Mouse (Mus musculus): Measurements from ENCODE around the gene Olfr324.
A peak's percentile ranks its signal among the peaks of the same experiment; 100 is the strongest.

Gene Olfr324

DNA sequence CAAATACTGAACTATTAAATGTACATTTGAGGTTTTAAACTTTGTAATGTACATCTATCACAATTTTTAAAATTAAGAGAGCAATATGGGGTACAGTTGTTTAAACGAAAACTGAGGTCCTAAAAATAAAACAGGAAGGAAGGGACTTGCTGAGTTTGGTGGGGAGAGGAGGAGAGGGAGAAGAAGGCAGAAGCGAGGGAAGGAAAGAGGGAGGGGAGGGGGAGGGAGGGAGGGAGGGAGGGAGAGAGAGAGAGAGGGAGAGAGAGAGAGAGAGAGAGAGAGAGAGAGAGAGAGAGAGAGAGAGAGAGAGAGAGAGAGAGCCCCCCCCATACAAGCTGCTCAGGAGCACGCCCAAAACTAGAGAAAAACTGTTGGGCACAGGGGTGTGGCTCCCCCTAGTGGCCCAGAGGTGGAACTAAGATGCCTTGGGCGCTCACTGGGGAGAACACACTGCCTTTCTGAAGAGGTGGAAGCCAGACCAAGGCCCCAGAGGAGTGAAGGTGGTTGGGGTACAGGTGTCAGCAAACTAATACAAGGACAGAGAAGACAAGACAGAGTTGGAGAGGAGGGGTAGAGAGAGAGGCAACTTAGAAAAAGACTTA, 41.6 kb downstream of the Olfr324 start:
- peak; percentile 13 to 28 for DNase-seq

DNA sequence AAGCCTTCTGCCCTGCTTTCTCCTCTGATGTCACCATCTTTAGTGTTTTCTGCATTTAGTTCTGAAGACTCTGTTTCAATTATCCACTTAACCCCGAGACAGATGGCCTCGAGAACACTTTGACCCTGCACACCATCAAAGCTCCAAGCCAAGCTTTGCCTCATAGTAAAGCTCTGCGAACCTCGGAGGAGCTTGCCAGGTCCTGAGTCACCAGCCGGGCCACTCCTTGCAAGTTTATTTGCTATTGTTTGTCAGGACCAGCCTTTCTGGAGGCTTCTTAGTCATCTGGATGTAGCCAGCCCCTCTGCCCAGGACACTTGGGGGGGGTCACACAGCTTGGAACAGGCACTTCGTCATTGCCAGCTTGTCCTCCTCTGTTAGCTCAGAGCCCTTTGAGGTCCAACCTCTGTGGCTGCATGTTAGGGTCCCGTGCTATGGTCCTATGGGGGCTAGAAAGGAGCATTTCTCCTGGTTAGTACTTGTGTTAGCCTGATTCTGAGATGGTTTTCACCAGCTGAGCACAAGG, 43.3 kb downstream of the Olfr324 start:
- DNase-seq = no peak

DNA sequence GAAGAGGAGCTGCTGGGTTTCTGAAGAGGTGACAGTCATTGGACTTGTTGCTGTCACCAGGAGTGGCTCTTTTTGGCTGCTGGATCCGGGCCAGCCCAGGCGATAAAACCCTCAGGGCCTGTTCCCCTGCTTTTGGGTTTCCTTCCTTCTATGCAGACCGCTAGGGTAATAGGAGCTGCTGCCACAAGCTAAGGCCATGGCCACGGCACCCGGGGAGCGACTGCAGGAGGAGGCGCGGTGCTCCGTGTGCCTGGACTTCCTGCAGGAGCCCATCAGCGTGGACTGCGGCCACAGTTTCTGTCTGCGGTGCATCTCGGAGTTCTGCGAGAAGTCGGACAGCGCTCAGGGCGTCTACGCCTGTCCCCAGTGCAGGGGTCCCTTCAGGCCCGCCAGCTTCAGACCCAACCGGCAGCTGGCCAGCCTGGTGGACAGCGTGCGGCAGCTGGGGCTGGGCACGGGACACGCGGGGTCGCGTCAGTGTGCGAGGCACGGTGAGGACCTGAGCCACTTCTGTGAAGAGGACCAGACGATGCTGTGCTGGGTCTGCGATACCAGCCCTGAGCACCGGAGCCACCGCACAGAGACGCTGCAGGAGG, 45.5 kb downstream of the Olfr324 start, which contains the start of gene Trim58:
Gene Trim58 (plus strand): TSS at position 194 of the 596 bp plus-strand sequence.
- no peak for DNase-seq

DNA sequence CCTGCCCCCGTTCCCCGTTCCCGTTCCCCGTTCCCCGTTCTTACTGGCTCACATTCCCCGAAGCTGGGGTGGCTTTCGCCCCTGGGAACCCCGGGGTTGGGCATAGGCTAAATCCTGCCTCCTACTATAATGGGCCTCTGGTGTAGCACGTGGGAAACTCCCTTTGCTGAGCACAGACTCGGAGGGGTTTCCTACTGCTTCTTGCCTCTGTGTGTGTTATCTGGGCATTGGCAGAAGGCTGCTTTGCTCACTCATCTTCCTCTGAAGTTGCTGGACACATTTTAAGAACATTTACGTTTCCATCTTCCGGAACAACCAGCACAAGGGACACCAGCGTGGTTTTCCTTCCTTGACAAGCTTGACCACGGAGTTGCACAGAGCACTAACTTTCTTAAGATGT, 46.1 kb downstream of the Olfr324 start:
- DNase-seq = no peak

DNA sequence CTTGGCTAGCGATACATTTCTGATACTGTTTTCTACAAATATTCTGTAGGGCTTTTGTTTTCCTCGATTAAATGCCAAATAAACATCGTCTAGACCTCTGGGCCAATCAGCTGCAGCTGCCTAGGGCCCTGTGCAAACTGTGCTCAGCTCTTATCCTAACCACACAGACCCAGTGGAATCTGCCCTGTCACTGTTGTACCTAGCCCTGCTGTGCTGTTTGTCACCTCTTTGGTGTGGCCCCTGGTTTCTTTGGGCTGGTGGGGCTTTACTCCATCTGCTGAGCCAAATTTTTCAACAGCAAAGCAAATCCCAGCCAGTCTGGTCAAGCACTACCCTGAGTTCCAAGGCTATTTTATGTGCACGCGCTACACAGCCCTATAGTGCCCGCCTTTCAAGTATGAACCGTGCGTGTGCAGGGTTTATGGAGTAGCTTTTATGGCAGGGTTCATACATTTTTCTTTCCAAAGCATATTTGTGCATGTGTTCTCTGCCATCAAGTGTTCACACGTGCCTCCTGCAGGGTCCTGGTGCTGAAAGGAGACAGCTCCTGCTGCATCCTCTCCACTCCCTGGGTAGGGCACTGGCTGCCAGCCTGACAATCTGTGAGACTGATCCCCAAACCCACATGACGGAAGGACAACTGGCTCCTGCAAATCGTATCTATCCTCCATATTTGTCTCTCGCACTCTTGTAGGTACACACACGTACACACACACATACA, 46.9 kb downstream of the Olfr324 start:
- DNase-seq = no peak

DNA sequence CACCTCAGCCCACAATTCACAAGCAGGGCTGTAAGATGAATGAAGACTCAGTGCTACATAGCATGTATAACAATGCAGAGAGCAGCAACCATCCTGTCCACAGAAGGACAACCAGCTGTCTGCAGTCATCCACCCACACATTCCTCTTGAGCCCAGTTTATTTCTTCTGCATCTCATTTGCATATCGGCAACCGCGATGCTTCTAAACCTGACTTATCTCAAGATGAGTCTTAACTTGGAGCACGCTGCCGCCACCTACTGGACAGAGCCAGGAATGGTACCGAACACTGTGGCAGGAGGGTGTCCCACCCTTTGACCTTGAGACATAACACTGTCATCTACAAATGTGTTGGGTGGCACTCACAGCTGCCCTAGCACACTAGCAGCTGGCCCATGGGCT, 48.4 kb downstream of the Olfr324 start:
- peak; percentile 13 to 18 for DNase-seq
